Mouse (Mus musculus): ENCODE data around the gene Itprid2.

- TF ChIP-seq CTCF (IDR thresholded peaks at IDR 0.05; ENCODE audit: low read depth) (no peak), EP300 (IDR thresholded peaks at IDR 0.05; ENCODE audit: low read depth) (no peak)
Observed at GRCm38 (mm10) chr2:79677663-79678257, 42.6 kb downstream of the Itprid2 start.

Data from liver, embryonic 14.5 days (tissue).